Mouse (Mus musculus) stomach, postnatal 0 days (tissue): ENCODE results near the gene Ucp2.
"Not testable (repeated sequence)": the region's sequence is repeated elsewhere in the genome, so short reads cannot be mapped to it uniquely, and the experiment has no call there.

ENCODE experiments used
- CTCF ChIP-seq: IDR thresholded peaks from 2 replicates; pipeline ENCODE4 v1.5.1; 2016; ENCODE audit warnings: antibody characterized with exemption, low read depth, mild to moderate bottlenecking, moderate library complexity
- EP300 ChIP-seq: optimal IDR thresholded peaks from 2 replicates; pipeline ENCODE3; 2016; ENCODE audit warnings: antibody characterized with exemption

GRCm38 (mm10) chr7:100482046-100482445 lies 11.1 kb upstream of the Ucp2 start:
- not testable (repeated sequence) for TF ChIP-seq CTCF, EP300
